17 mouse cellular contexts compared by ENCODE assay signal in genomic region chr8:102693465-102693864, GRCm38 (mm10).
DNase-seq lines count a peak whose midpoint lies in the region; ATAC-seq lines count a peak whose summit lies in the region.
"Had no signal": no experiment of that assay in that cellular context is flagged by ENCODE, and none has a peak within 500 bp of the region (broad histone marks: within the 10 kb centered on the region; RNA-seq: fewer than 3 reads in every experiment).

No protein-coding gene starts in this region.

- 42% methylated on average over 1 of the region's 1 CpGs for WGBS in forebrain, embryonic 14.5 days
- 49% methylated on average over 1 of the region's 1 CpGs for WGBS in forebrain, embryonic 10.5 days

- no peak overlapping the region for H3K27ac ChIP-seq in forebrain, embryonic 14.5 days (ENCODE audit: low read depth, low read length)
- no peak overlapping the region for H3K27ac ChIP-seq in forebrain, embryonic 10.5 days
- H3K27ac ChIP-seq: embryonic facial prominence, embryonic 13.5 days; hindbrain, postnatal 0 days; macrophage; midbrain, embryonic 12.5 days had no signal

- H3K4me3 ChIP-seq in forebrain, embryonic 14.5 days (ENCODE audit: low read depth, low read length), result no peak overlapping the region
- no peak overlapping the region for H3K4me3 ChIP-seq in forebrain, embryonic 10.5 days
- H3K4me3 ChIP-seq: embryonic facial prominence, embryonic 13.5 days; midbrain, embryonic 12.5 days had no signal

- DNase-seq in forebrain, embryonic 14.5 days (ENCODE audit: low spot score), result peak; percentile 55
- no peak for DNase-seq in forebrain, embryonic 10.5 days (ENCODE audit: extremely low spot score, low spot score)
- DNase-seq in layer of hippocampus, adult 11-12 months (ENCODE audit: low spot score), result peak; percentile 32
- DNase-seq in layer of hippocampus, postnatal 25 days (ENCODE audit: extremely low spot score in 1 of 2, low spot score in 1 of 2), result no peak
- peak; percentile 21 for DNase-seq in retina, postnatal 1 day
- DNase-seq in retina, embryonic 14.5 days (ENCODE audit: low spot score), result no peak
- DNase-seq in layer of hippocampus, adult 8-10 months (ENCODE audit: low spot score in 2 of 2), result peak; percentile 48 to 55
- DNase-seq in adrenal gland, adult 2 months, result no peak
- DNase-seq: cerebellum, adult 18-20 months; gastrocnemius, postnatal 25 days; kidney, adult 2 months; right cerebral cortex, postnatal 14 days had no signal

- H3K36me3 ChIP-seq in forebrain, embryonic 14.5 days (ENCODE audit: control insufficient read depth, insufficient read depth, low read length), result no peaks in the 10 kb centered on the region
- H3K36me3 ChIP-seq in forebrain, embryonic 10.5 days (replicated peaks), result no peaks in the 10 kb centered on the region
- H3K36me3 ChIP-seq: midbrain, embryonic 12.5 days had no signal

- no peak overlapping the region for H3K9ac ChIP-seq in forebrain, embryonic 14.5 days (ENCODE audit: low read length)
- H3K9ac ChIP-seq: embryonic facial prominence, embryonic 13.5 days; midbrain, embryonic 12.5 days had no signal

- peak; percentile 78 for ATAC-seq in forebrain, embryonic 14.5 days
- ATAC-seq: hindbrain, postnatal 0 days had no signal

- H3K9me3 ChIP-seq in forebrain, embryonic 14.5 days (replicated peaks; ENCODE audit: control insufficient read depth, low read length), result no peaks in the 10 kb centered on the region
- no peaks in the 10 kb centered on the region for H3K9me3 ChIP-seq in forebrain, embryonic 10.5 days
- H3K9me3 ChIP-seq: embryonic facial prominence, embryonic 13.5 days; midbrain, embryonic 12.5 days had no signal

- H3K27me3 ChIP-seq in forebrain, embryonic 14.5 days (replicated peaks; ENCODE audit: control insufficient read depth, insufficient read depth, low read length), result no peaks in the 10 kb centered on the region
- H3K27me3 ChIP-seq in forebrain, embryonic 10.5 days (ENCODE audit: poor library complexity, severe bottlenecking), result no peaks in the 10 kb centered on the region
- H3K27me3 ChIP-seq: embryonic facial prominence, embryonic 13.5 days; midbrain, embryonic 12.5 days had no signal

- no peak overlapping the region for H3K4me2 ChIP-seq in forebrain, embryonic 14.5 days (ENCODE audit: low read length)
- H3K4me2 ChIP-seq: embryonic facial prominence, embryonic 13.5 days; liver, embryonic 11.5 days; midbrain, embryonic 12.5 days had no signal

- H3K4me1 ChIP-seq in forebrain, embryonic 14.5 days (ENCODE audit: control insufficient read depth, insufficient read depth, low read length), result peaks cover 9% of the 10 kb centered on the region; the same call in 1 of the 2 replicates
- H3K4me1 ChIP-seq in forebrain, embryonic 10.5 days, result peaks cover 18% of the 10 kb centered on the region

Comparison
In these comparisons a context has a peak if more than half of its experiments do, and no peak if none do; other contexts are left out.
1. DNase-seq: peak in forebrain, embryonic 14.5 days (single experiment), layer of hippocampus, adult 11-12 months (single experiment), retina, postnatal 1 day (single experiment) and layer of hippocampus, adult 8-10 months (2 of 2); none in forebrain, embryonic 10.5 days (single experiment), layer of hippocampus, postnatal 25 days (0 of 2), retina, embryonic 14.5 days (single experiment) and adrenal gland, adult 2 months (single experiment).